Mouse (Mus musculus): ENCODE measurements around the gene Eefsec. TPM values are rescaled to one million over a fixed set of nuclear protein-coding genes. Genes with fewer than 3 reads are reported as not detected.

Eefsec gene
- polyA plus RNA-seq, 1 experiment from 2014 or later, result 22.8 TPM

GRCm38 (mm10) chr6:88412604-88413003 is 33.7 kb downstream of the Eefsec start:
- no peak overlapping the region for H3K27ac ChIP-seq
- H3K9ac ChIP-seq, result no peak overlapping the region
- DNase-seq, result no peak
- no peaks in the 10 kb centered on the region for H3K36me3 ChIP-seq
- H3K4me2 ChIP-seq, result no peak overlapping the region
- no peaks in the 10 kb centered on the region for H3K9me3 ChIP-seq (replicated peaks)
- H3K27me3 ChIP-seq, result no peaks in the 10 kb centered on the region
- 21% methylated on average over 2 of the region's 2 CpGs for WGBS (ENCODE audit: insufficient replicate concordance)
- H3K4me3 ChIP-seq (replicated peaks), result no peak overlapping the region
- H3K4me1 ChIP-seq (replicated peaks), result peaks cover 26% of the 10 kb centered on the region
- ATAC-seq (ENCODE audit: low read depth), result no peak

DNA sequence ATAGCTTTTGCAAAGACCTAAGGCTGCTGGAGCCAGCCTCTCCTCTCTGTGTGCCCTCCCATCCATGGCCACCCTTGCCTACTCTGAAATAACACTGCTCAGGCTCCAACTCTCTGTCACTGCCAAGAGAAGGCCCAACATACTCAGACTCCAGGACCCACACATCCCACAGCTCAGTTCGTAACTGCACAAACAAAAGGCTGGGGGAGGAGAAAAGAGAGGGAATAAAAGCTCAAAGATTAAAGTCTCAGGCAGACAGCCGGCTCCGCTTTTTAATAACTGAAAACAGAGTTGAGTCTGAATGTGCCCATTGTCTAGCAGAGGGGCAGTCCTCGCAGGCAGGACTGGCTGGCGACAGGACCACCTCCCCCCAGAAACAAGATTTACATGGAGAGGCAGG is 36.8 kb downstream of the Eefsec start:
- Histone ChIP-seq H3K9ac (no peak overlapping the region), H3K27ac (no peak overlapping the region), H3K4me3 (replicated peaks) (no peak overlapping the region), H3K36me3 (no peaks in the 10 kb centered on the region), H3K9me3 (replicated peaks) (no peaks in the 10 kb centered on the region), H3K27me3 (no peaks in the 10 kb centered on the region), H3K4me2 (no peak overlapping the region), H3K4me1 (replicated peaks) (peaks cover 23% of the 10 kb centered on the region)
- WGBS (ENCODE audit: insufficient replicate concordance), result 68% methylated on average over 5 of the region's 5 CpGs
- ATAC-seq (ENCODE audit: low read depth) (no peak), DNase-seq (no peak)

DNA sequence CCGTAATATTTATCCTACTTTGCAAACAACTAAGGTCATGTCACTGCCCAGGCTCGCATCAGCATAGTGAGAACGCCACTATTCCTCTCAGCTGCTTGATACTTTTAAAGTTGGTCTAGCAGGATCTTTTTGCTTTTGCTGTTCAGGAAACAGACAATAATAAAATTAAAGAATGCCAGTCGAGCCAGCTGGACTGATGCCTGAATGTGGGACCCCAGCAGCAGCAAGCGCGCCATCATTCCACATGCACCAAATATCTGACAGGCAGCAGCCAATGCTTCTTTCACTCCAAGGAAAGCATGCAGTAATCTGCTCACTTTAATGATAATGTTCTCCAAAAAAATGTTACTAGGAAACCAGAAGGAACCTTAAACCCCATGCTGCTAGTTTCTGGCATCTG is 45.9 kb downstream of the Eefsec start:
- H3K4me2 ChIP-seq, result no peak overlapping the region
- 77% methylated on average over 6 of the region's 6 CpGs for WGBS (ENCODE audit: insufficient replicate concordance)
- H3K27ac ChIP-seq, result no peak overlapping the region
- H3K9me3 ChIP-seq (replicated peaks), result no peaks in the 10 kb centered on the region
- no peak for ATAC-seq (ENCODE audit: low read depth)
- no peak overlapping the region for H3K4me3 ChIP-seq (replicated peaks)
- H3K36me3 ChIP-seq, result no peaks in the 10 kb centered on the region
- no peaks in the 10 kb centered on the region for H3K4me1 ChIP-seq (replicated peaks)
- DNase-seq, result no peak
- H3K9ac ChIP-seq, result no peak overlapping the region
- no peaks in the 10 kb centered on the region for H3K27me3 ChIP-seq

DNA sequence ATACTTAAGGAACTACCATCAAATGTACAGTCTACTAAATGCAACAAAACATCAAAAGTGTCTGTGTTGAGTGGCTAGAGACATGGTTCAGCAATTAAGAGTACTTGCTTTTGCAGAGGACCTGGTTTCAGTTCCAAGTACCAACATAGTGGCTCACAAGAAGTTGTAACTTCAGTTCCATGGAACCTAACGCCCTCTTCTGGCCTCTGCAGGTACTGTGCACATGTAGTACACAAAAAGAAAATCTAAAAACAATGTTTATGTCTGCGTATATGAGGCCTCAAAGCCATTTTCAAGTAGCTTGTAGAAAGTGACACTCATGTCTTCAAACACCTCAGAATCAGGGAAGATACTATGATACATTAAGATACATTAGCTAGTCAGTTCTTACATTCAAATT is 48.4 kb downstream of the Eefsec start:
- DNase-seq (no peak), ATAC-seq (ENCODE audit: low read depth) (no peak)
- no peaks in the 10 kb centered on the region for H3K9me3 ChIP-seq (replicated peaks)
- no peak overlapping the region for H3K4me2 ChIP-seq
- H3K4me3 ChIP-seq (replicated peaks), result no peak overlapping the region
- H3K4me1 ChIP-seq (replicated peaks), result no peaks in the 10 kb centered on the region
- H3K27me3 ChIP-seq, result no peaks in the 10 kb centered on the region
- H3K36me3 ChIP-seq, result no peaks in the 10 kb centered on the region
- no peak overlapping the region for H3K27ac ChIP-seq
- WGBS (ENCODE audit: insufficient replicate concordance), result 56% methylated on average over 2 of the region's 2 CpGs
- no peak overlapping the region for H3K9ac ChIP-seq

GRCm38 (mm10) chr6:88388946-88389345 is 57.4 kb downstream of the Eefsec start:
- WGBS (ENCODE audit: insufficient replicate concordance), result 54% methylated on average over 5 of the region's 5 CpGs

DNA sequence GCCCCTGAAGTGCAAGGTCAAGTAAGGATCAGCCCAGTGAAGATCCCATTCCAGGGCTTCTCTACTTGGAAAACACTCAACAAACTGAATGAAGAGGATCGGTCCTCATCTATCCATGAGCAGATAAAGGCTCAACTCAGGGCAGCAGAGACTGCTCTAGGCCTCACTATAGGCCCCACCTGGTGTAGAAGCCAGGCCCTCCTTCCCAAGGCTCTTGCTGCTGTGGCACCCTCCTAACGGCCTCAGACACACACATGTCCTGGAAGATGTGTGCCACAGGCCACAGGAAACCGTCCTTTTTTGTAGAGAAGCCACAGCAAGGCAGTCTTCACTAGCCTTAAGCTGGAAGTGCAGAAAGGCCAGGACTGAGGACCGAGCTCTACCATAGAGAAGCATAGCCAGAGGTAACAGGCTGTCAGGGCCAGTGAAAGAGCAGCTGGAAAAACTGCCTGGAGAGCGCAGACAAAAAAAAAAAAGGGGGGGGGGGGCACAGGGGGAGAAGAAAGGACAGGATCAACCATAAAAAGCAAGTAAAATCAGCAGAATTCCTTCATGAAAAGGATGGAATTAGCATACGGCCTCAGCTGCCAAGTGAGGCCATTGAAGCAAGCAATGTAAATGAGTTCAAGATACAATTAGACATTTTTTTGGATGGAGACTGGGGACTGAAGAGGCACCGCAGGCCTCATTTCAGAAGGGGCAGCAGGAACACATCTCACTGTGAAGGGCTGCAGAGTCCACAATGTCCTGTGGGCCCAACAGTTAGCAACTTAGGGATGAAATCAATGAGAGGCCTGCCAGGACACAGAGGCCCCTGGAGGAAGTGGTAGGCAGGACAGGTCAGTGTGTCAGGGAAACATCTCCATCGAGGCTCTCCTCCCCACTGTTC is 58.3 kb downstream of the Eefsec start:
- WGBS (ENCODE audit: insufficient replicate concordance), result 63% methylated on average over 8 of the region's 8 CpGs
- DNase-seq, result no peak
- Histone ChIP-seq H3K27ac (no peak overlapping the region), H3K27me3 (no peaks in the 10 kb centered on the region), H3K4me2 (no peak overlapping the region), H3K36me3 (no peaks in the 10 kb centered on the region), H3K9me3 (replicated peaks) (no peaks in the 10 kb centered on the region), H3K9ac (no peak overlapping the region), H3K4me3 (replicated peaks) (no peak overlapping the region), H3K4me1 (replicated peaks) (peaks cover 4% of the 10 kb centered on the region; the same call in 1 of the 2 replicates)
- no peak for ATAC-seq (ENCODE audit: low read depth)

More at GRCm38 (mm10) chr6:88388946-88389345, 57.4 kb downstream of the Eefsec start:
- ATAC-seq (ENCODE audit: low read depth) (no peak), DNase-seq (no peak)
- no peaks in the 10 kb centered on the region for H3K9me3 ChIP-seq (replicated peaks)
- peaks cover 4% of the 10 kb centered on the region; the same call in 1 of the 2 replicates for H3K4me1 ChIP-seq (replicated peaks)
- no peak overlapping the region for H3K4me2 ChIP-seq
- no peak overlapping the region for H3K27ac ChIP-seq
- H3K9ac ChIP-seq, result no peak overlapping the region
- no peak overlapping the region for H3K4me3 ChIP-seq (replicated peaks)
- no peaks in the 10 kb centered on the region for H3K27me3 ChIP-seq
- H3K36me3 ChIP-seq, result no peaks in the 10 kb centered on the region

DNA sequence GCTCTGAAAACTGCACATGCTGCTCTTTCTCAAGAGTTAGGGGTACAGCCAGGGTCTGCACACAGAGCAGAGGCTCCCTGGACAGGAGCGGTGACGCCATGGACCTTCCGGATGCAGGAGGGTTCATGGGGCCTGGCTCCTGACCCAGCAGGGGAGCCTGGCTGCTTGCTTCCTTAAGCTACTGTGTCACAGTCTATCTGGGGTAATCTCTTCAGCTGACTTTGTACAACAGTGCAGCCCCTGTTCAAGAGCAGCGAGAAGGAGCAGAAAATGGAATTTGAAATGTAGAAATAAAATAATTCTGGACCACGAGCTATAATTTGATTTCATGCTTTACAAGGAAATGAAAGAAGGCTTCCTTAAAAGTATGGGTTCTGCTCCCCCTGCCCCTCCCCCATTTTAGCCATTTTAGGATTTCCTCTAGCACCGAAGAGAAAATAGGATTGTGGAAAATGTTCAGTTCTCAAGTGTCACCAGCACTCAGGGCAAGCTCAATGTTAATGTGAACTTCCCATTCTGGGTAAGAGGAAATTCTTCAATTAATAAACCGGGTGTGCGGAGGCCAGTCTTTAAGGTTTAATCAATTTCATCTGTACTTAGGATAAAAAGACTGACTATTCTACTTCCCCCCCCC is 61.8 kb downstream of the Eefsec start:
- Histone ChIP-seq H3K4me1 (replicated peaks) (peaks cover 13% of the 10 kb centered on the region), H3K27ac (no peak overlapping the region), H3K9ac (no peak overlapping the region), H3K36me3 (no peaks in the 10 kb centered on the region), H3K4me3 (replicated peaks) (no peak overlapping the region), H3K9me3 (replicated peaks) (no peaks in the 10 kb centered on the region), H3K4me2 (no peak overlapping the region), H3K27me3 (no peaks in the 10 kb centered on the region)
- WGBS (ENCODE audit: insufficient replicate concordance), result 71% methylated on average over 8 of the region's 8 CpGs
- DNase-seq (no peak), ATAC-seq (ENCODE audit: low read depth) (no peak)

GRCm38 (mm10) chr6:88383734-88384133 is 62.6 kb downstream of the Eefsec start:
- Histone ChIP-seq H3K36me3 (no peaks in the 10 kb centered on the region), H3K4me3 (replicated peaks) (no peak overlapping the region), H3K9me3 (replicated peaks) (no peaks in the 10 kb centered on the region), H3K27ac (no peak overlapping the region), H3K4me1 (replicated peaks) (peaks cover 15% of the 10 kb centered on the region), H3K4me2 (no peak overlapping the region), H3K27me3 (no peaks in the 10 kb centered on the region), H3K9ac (no peak overlapping the region)
- DNase-seq, result no peak
- ATAC-seq (ENCODE audit: low read depth), result no peak

DNA sequence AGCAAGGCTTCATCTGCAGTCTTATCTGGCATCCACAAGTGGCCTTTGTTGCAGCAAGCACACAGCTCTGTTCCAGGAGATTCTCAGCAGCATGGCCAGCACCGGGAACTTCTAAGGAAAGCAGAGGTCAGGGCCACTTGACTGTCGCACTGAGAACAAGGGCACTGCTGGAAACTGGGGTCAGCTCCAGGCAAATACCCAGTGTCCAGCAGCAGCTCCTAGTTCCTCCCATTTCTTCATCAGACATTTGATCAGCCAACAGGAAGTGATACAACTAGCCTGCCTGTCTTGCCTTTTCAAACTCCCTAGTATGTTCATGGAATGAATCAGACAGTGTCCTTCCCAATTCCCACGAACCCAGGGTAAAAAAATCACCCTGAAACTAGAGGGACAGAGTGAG is 66.6 kb downstream of the Eefsec start:
- 45% methylated on average over 3 of the region's 3 CpGs for WGBS (ENCODE audit: insufficient replicate concordance)
- Histone ChIP-seq H3K9me3 (replicated peaks) (no peaks in the 10 kb centered on the region), H3K4me3 (replicated peaks) (no peak overlapping the region), H3K27me3 (no peaks in the 10 kb centered on the region), H3K27ac (no peak overlapping the region), H3K36me3 (peaks cover 7% of the 10 kb centered on the region; the same call in 1 of the 2 replicates), H3K4me2 (no peak overlapping the region), H3K4me1 (replicated peaks) (peaks cover 11% of the 10 kb centered on the region), H3K9ac (no peak overlapping the region)
- DNase-seq (no peak), ATAC-seq (ENCODE audit: low read depth) (no peak)

GRCm38 (mm10) chr6:88378829-88379228 is 67.5 kb downstream of the Eefsec start:
- no peak overlapping the region for H3K27ac ChIP-seq
- 49% methylated on average over 1 of the region's 1 CpGs for WGBS (ENCODE audit: insufficient replicate concordance)
- H3K4me2 ChIP-seq, result no peak overlapping the region
- H3K4me3 ChIP-seq (replicated peaks), result no peak overlapping the region
- peaks cover 7% of the 10 kb centered on the region; the same call in 1 of the 2 replicates for H3K36me3 ChIP-seq
- H3K4me1 ChIP-seq (replicated peaks), result peaks cover 11% of the 10 kb centered on the region
- H3K27me3 ChIP-seq, result no peaks in the 10 kb centered on the region
- H3K9me3 ChIP-seq (replicated peaks), result no peaks in the 10 kb centered on the region
- H3K9ac ChIP-seq, result no peak overlapping the region
- DNase-seq (no peak), ATAC-seq (ENCODE audit: low read depth) (no peak)

DNA sequence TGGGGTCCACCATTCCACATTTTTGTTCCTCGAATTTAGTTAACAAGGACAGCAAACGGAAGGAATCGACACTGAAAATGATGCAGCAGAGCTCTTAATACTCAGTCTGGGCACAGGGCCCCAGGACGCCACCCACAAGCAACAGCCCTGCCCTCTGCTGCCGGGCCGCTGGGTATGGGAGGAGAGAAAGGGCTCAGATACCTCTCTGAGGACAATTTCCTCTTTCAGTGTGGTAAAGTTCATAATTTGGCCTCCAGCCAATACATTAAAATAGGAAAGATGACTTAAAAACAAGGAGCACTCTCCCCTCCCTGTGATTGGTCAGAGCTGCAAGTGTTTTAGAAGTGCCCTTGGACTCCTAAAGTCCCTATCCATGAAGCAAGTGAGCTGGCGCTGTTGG is 72.1 kb downstream of the Eefsec start:
- Histone ChIP-seq H3K4me3 (replicated peaks) (no peak overlapping the region), H3K27ac (no peak overlapping the region), H3K27me3 (no peaks in the 10 kb centered on the region), H3K9me3 (replicated peaks) (no peaks in the 10 kb centered on the region), H3K9ac (no peak overlapping the region), H3K4me1 (replicated peaks) (peaks cover 5% of the 10 kb centered on the region; the same call in 1 of the 2 replicates), H3K4me2 (no peak overlapping the region), H3K36me3 (peaks cover 13% of the 10 kb centered on the region)
- DNase-seq (no peak), ATAC-seq (ENCODE audit: low read depth) (no peak)
- 64% methylated on average over 7 of the region's 7 CpGs for WGBS (ENCODE audit: insufficient replicate concordance)
